Mouse (Mus musculus): ENCODE results near the gene Hdac11. TPM values are rescaled to one million over a fixed set of nuclear protein-coding genes. Genes with fewer than 3 reads are reported as not detected.
A peak's percentile ranks its signal among the peaks of the same experiment; 100 is the strongest.
"Not testable (repeated sequence)": the region's sequence is repeated elsewhere in the genome, so short reads cannot be mapped to it uniquely, and the experiment has no call there.

The Hdac11 gene
- 10 to 100 TPM; 15.7 to 16.7 TPM for total RNA-seq (2021)

GRCm38 (mm10) chr6:91156554-91157236 is at the start of gene Hdac11:
Hdac11 (plus strand) TSS chr6:91156665.
- intact Hi-C loops (cut with DNase I) = no loop called here
- peak; percentile 80 to 82 for DNase-seq

- DNase-seq = no peak
- intact Hi-C loops (cut with DNase I) = no loop called here
These were observed 48.1 kb upstream of the Hdac11 start for GRCm38 (mm10) chr6:91108301-91108916.

GRCm38 (mm10) chr6:91108917-91109450 is 47.5 kb upstream of the Hdac11 start:
- intact Hi-C loops (cut with DNase I) = no loop called here
- DNase-seq = no peak

- intact Hi-C loops (cut with DNase I) = no loop called here
- no peak for DNase-seq
These were observed 47.0 kb upstream of the Hdac11 start for GRCm38 (mm10) chr6:91109489-91109888.

- no peak for DNase-seq
- intact Hi-C loops (cut with DNase I) = no loop called here
These were observed 46.0 kb upstream of the Hdac11 start for GRCm38 (mm10) chr6:91110323-91111020.

GRCm38 (mm10) chr6:91111141-91111953 is 45.1 kb upstream of the Hdac11 start:
- intact Hi-C loops (cut with DNase I) = no loop called here
- no peak for DNase-seq

- no peak for DNase-seq
- intact Hi-C loops (cut with DNase I) = no loop called here
These were observed 44.6 kb upstream of the Hdac11 start for GRCm38 (mm10) chr6:91111954-91112252.

- DNase-seq = no peak
- intact Hi-C loops (cut with DNase I) = no loop called here
These were observed 41.7 kb upstream of the Hdac11 start for GRCm38 (mm10) chr6:91114716-91115115.

- intact Hi-C loops (cut with DNase I) = no loop called here
These were observed 41.3 kb upstream of the Hdac11 start for GRCm38 (mm10) chr6:91115158-91115557.

GRCm38 (mm10) chr6:91115863-91116243 is 40.6 kb upstream of the Hdac11 start:
- DNase-seq = no peak
- intact Hi-C loops (cut with DNase I) = no loop called here

More at GRCm38 (mm10) chr6:91115158-91115557, 41.3 kb upstream of the Hdac11 start:
- no peak for DNase-seq

GRCm38 (mm10) chr6:91116244-91117145 is 40.0 kb upstream of the Hdac11 start, which contains the start of gene Nup210:
Nup210 (minus strand) TSS chr6:91116829.
- intact Hi-C loops (cut with DNase I) = no loop called here
- DNase-seq = peak; percentile 91 to 93

GRCm38 (mm10) chr6:91117149-91117548 is 39.3 kb upstream of the Hdac11 start:
- no peak for DNase-seq

GRCm38 (mm10) chr6:91118526-91118925 is 37.9 kb upstream of the Hdac11 start:
- intact Hi-C loops (cut with DNase I) = no loop called here
- DNase-seq = no peak

More at GRCm38 (mm10) chr6:91117149-91117548, 39.3 kb upstream of the Hdac11 start:
- intact Hi-C loops (cut with DNase I) = no loop called here

- no peak for DNase-seq
- intact Hi-C loops (cut with DNase I) = no loop called here
These were observed 36.3 kb upstream of the Hdac11 start for GRCm38 (mm10) chr6:91120206-91120605.

- intact Hi-C loops (cut with DNase I); DNase-seq: not testable (repeated sequence)
These were observed 35.4 kb upstream of the Hdac11 start for GRCm38 (mm10) chr6:91121089-91121488.

GRCm38 (mm10) chr6:91123453-91123852 is 33.0 kb upstream of the Hdac11 start:
- intact Hi-C loops (cut with DNase I) = no loop called here
- DNase-seq = no peak

GRCm38 (mm10) chr6:91124286-91125227 is 31.9 kb upstream of the Hdac11 start:
- no peak for DNase-seq
- intact Hi-C loops (cut with DNase I) = no loop called here

- intact Hi-C loops (cut with DNase I) = no loop called here
- no peak for DNase-seq
These were observed 31.3 kb upstream of the Hdac11 start for GRCm38 (mm10) chr6:91125228-91125585.

- DNase-seq = no peak
- intact Hi-C loops (cut with DNase I) = no loop called here
These were observed 27.5 kb upstream of the Hdac11 start for GRCm38 (mm10) chr6:91128996-91129395.

All from heart, postnatal 36 days (tissue).